Mouse (Mus musculus) WW6 (cell line): ENCODE results near the gene Pxt1.
"Not testable (repeated sequence)": the region's sequence is repeated elsewhere in the genome, so short reads cannot be mapped to it uniquely, and the experiment has no call there.

Experiments
- DNase-seq: peaks from one replicate; pipeline ENCODE4 v3.0.0-alpha.2; 2013; ENCODE audit warnings: low read depth, low spot score

The Pxt1 gene

GRCm38 (mm10) chr17:28943740-28944139, at the start of gene Pxt1:
Pxt1 (minus strand) TSS chr17:28943840.
- no peak for DNase-seq

DNA sequence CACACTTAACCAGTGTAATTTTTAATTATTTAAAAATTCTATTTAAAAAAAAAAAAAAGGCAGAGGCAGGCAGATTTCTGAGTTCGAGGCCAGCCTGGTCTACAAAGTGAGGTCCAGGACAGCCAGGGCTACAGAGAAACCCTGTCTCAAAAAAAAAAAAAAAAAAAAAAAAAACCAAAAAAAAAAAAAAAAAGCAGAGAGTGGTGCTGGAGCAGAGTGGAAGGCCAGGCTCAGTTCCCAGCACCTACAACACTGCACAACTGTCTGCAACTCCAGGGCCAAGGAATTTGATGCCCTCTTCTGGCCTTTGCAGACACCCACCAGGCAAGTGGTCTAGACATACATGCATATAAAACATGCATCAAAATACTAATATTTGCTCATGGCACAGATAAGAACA, 49.4 kb upstream of the Pxt1 start:
- DNase-seq: not testable (repeated sequence)

DNA sequence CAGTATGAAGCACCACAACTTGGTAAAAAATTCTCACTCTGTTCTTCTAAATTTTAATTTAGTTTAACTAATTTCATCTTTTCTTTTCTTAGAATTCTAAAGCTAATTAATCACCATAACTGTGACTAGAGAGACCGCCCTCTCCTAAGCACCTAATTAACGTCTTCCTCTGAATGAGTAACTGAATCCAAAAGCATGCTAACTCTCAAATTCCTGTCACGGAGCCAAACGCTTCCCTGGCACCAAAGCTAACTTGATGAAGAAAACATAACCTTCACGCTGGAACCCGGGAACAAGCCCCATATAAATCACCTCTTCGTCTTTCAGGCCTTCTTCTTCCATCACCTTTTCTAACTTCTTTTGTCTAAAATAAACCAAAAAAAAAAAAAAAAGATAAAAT, 48.5 kb upstream of the Pxt1 start:
- DNase-seq: no peak

GRCm38 (mm10) chr17:28991286-28991685, 47.6 kb upstream of the Pxt1 start:
- no peak for DNase-seq

GRCm38 (mm10) chr17:28990060-28990459, 46.4 kb upstream of the Pxt1 start:
- no peak for DNase-seq

- DNase-seq: no peak
Measured at GRCm38 (mm10) chr17:28988996-28989395, 45.4 kb upstream of the Pxt1 start.

DNA sequence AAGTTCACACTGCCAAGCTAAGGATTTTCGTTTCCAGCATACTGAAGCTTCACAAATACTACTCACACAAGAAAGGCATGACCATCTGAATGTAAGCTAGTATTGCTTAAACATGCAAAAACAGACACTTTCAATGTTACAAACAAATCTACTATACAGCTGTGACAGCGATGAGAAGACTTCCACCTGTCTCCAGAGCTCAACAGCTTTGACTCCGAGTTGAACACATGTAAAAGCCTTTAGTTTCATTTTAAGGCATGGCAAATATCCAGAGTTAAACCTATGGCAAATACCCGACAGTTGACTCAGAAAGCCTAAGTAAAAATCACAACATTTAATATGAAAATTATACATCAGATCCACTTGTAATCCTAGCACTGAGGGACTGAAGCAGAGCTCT, 44.7 kb upstream of the Pxt1 start:
- no peak for DNase-seq

DNA sequence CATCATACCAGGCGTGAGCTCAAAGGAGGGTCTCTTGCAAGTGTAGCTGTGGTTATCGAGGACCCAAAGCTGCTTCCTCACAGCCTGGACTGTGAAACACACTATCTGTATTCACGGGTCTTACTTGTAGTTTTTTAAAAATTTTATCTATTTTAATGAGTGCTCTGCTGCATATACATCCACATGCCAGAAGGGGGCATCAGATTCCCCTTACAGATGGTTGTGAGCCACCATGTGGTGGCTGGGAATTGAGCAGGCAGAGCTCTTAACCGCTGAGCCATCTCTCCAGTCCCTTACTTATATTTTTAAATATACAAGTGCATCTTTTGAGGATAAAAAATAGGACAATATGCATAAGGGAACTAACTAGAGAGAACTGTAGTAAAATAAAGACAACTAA, 44.1 kb upstream of the Pxt1 start:
- DNase-seq: no peak

- peak; percentile 47 for DNase-seq
Measured at GRCm38 (mm10) chr17:28986833-28987232, 43.2 kb upstream of the Pxt1 start.

DNA sequence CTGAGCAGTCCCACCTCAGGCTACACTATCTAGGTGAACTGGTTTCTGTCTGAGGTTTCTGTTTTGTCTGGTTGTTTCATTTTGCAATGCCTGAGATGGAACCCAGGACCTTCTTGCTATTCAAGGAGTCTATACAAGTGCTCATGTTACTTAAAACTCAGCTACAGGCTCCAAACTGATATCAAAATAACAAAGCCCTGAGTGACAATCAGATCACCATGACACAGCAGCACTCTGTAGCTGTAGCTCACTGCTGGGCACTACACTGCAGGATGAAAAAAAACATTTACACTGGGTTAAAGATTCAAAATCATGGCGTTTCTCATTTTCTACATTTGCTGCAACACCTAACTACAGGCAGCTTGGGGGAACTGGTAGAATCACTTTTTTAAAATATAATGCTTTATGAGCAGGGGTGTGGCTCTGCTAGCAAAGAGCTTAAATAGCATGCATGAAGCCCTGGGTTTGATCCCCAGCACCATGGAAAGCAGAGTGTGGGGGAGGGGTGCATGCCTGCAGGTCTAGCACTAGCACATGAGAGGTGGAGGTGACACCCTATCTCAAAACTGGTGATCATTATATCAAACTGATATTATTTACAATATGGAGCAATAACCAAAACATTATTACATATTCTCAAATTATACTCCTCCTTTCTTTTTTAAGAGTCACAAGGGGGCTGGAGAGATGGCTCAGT, 41.2 kb upstream of the Pxt1 start:
- DNase-seq: no peak

- DNase-seq: no peak
Measured at GRCm38 (mm10) chr17:28982591-28982990, 39.0 kb upstream of the Pxt1 start.

DNA sequence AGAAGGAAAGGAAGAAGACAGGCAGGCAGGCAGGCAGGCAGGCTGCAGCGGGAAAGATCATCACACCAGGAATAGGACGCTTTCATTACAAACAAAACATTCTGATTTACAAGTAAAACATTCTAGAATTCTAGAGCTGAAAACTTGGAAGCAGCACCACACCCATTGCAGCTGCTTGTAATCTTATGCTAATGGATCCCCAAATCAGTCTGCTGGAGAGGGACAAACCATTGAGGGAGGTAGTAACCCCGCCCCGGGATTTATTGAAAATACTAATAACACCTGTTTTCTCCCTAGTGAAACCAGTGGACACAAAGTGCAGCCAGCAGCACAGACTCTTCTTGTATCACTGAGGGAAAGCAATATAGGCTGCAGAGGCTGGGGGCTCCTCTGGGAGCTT, 37.4 kb upstream of the Pxt1 start:
- DNase-seq: no peak

- DNase-seq: no peak
Measured at GRCm38 (mm10) chr17:28979091-28979490, 35.5 kb upstream of the Pxt1 start.

GRCm38 (mm10) chr17:28970122-28970521, 26.5 kb upstream of the Pxt1 start:
- no peak for DNase-seq

DNA sequence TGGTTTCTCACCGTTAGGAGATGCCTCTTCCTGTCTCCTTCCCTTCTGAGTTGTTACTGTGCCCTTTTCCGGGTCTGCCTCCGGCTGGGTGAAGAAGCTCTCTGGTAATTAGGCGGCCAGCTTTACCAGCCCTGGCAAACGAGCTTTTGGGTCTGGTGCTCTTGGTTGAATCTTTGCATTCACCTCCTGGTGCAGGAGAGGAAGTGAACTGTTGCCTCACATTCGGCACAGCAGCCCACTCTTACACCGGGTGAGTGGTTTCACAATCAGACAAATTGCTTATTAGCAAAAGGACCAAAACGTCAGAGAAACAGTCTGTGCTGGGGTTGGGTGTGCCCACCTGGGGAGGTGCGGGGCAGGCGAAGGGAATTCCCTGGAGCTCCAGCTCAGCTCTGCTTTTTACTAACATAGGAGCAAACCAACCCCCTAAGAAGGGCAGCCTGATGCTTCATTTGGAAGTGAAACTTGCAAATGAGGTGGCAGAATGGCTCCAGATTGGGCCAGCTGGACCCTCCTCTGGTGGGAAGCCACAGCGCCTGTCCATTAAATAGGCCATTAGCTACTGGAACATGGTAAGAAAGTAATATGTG, 23.5 kb upstream of the Pxt1 start:
- DNase-seq: no peak

DNA sequence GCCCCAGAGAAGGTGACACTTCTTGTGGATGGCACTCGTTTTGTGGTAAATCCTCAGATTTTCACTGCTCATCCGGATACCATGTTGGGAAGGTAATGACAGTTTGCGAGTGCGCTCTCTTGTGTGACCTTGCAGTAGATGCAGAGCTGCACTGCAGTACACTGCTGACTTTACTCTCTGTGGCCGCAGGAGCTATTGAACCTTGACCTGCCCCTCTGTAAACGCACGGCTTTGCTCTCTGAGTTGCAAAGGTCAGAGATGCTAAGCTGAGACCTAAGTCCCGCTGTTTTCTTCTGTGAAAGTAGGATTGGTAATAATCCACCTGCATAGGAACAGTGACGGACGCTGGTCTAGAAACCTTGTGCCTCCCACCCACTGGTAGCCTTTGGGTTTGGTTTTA, 18.0 kb upstream of the Pxt1 start:
- DNase-seq: no peak

GRCm38 (mm10) chr17:28960597-28960996, 17.0 kb upstream of the Pxt1 start:
- no peak for DNase-seq

GRCm38 (mm10) chr17:28954416-28954815, 10.8 kb upstream of the Pxt1 start:
- no peak for DNase-seq

DNA sequence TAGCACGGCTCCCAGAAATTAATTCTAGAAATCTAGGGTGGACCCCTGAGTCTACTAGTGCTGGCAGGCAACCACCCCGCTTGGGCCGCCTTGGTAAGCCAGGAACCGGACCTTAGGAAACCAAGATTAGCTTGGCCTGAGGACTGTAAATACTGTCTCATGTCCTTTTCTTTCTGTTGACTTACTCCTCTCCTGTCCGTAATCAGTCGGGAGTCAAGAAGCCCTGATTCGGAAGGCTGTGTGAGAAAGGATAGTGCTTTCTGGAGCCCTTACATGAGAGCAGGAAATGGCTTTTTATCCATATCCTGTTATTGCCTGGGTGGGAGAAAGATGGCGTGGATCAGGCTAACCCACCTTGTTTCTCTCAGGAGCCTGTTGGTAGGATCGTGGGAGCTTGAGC, 9.6 kb upstream of the Pxt1 start:
- no peak for DNase-seq

DNA sequence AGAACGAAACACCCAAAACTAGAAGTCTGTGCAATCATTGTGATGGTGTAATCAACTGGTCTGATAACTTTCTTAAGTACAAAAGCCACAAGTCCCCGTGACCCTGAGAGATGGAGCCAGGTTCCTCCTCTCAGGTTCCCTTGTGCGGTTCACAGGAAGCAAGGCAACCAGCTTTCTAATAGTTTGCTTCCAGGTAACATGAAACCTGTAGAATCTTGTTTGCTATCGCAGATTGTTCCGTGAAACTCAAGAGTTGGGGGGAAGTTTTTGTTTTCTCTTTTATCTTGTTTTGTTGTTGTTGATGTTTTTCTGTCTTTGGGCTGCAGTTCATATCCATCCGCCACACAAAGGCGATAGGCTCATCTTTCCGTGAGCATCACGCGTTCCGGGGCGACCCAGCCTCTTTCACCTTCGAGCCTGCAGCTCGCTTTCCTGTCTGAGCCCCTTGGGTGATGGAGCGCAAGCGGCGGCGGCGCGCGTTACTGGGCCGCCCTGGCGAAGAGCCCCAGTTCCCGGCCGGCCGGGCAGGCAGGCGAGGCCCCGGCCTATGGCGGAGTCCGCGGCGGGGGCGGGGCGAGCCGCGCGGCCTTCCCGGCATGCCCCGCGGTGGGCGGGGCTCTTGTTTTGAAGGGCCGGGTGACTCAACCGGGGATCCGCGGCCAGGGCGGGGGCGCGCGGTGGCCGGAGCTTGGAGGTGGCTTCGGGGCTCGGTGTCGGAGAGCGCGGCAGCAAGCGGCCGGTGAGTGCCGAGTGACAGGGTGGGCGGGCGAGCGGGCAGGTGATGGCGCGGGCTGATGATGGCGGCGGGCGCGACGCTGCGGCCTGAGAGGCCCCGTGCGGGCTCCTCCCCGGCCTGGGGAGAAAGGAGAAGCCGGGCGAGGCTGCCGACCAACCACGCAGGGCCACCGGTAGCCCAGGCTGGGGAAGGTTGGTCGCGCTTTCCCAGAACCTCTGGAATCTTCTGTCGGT, 8.5 kb upstream of the Pxt1 start, which contains the start of gene Kctd20:
TSS of gene Kctd20 (plus strand) at position 120 of the 969 bp plus-strand sequence.
- DNase-seq: peak; percentile 66

DNA sequence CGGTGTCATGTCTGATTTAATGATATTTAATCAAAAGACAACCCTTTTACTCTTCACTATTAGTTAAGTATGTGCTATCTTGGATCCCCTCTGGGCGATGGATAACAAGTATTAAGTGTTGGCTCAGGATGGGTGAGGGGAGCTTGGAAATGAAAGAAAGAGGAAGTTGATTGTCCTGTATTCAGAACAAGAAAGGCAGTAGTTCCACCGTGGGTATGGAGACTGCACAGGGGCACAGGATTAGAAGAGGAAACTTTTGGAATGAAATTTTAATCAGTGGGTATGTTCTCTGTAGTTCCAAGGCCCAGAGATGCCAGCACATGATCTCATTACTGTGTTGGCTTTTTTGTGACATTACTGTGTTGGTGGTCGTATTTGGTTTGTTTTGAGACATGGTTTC, 7.1 kb upstream of the Pxt1 start:
- no peak for DNase-seq

DNA sequence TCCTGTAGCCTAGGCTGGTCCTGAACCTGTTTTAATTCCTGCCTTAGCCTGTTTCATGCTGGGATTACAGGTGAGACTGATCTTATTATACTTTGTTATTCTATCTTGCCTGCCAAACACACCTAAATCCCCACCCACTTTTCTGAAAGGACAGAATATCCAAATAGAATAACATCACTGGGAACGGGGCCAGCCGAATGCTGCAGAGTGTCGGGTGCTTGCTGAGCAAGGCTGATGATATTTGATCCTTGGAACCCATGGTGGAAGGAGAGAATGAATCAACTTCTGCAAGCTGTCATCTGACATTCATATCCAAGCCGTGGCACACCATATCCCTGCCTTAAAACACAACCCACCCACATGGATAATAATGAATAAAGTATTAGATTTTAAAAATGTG, 5.0 kb upstream of the Pxt1 start:
- DNase-seq: no peak
